Mouse (Mus musculus) thymus, postnatal 25 days (tissue): ENCODE measurements around the gene Hoxa2.

ENCODE experiments used
- DNase-seq: peaks from one replicate; pipeline ENCODE4 v3.0.0; 2022

Hoxa2 gene

DNA sequence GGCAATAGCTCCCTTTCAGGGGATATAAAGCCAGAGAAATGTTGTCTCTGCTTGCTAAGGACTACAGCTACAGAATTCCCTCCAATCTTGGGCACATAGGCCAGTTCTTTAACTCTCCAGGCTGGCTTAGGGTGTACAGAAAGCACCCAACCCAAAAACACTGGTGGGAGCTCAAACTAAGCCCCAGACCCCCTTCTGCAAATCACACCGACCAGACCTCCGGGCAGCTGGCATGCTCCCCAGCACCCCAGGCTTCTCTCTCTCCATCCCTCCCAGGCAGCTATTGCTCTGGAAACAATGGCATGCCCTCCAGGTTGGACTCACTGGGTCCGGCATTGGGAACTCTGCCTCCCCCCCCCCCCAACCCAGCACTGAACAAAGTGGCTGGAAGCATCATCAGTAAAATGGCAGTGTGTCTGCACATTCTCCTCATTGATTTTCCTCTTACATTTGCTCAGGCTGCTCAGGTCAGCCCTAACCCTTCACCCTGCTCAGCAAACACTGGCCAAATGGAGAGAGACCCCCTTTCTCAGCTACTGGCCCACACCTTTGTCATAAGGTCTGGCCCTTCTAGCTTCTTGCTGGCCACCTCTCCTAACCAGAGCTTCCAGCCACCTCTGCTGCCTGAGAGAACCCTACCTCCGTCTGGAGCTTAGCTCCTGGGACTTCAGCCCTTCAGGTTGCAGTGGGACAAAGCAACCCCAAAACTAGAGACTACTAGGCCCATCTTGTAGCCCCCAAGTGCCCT lies 14.5 kb upstream of the Hoxa2 start:
- no peak for DNase-seq

DNA sequence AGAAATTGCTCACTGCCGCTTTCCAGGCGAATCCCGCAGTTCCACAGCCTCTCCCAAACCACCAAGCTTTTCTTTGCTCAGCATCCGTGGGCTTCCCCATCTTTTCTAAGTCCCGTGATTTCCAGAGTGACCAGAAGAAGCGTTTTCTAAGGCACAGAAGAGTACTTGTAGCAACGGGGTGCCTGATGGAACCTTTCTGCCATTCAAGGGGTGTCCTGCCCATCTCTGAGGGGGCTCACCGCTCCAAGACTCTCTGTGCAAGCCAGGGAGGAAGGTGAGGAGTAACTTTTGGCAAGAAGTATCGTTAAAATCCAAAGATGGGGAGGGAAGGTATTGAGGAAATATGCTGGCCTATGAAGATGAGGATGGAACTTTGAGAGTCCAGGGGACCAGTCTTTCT lies 13.2 kb upstream of the Hoxa2 start:
- no peak for DNase-seq

DNA sequence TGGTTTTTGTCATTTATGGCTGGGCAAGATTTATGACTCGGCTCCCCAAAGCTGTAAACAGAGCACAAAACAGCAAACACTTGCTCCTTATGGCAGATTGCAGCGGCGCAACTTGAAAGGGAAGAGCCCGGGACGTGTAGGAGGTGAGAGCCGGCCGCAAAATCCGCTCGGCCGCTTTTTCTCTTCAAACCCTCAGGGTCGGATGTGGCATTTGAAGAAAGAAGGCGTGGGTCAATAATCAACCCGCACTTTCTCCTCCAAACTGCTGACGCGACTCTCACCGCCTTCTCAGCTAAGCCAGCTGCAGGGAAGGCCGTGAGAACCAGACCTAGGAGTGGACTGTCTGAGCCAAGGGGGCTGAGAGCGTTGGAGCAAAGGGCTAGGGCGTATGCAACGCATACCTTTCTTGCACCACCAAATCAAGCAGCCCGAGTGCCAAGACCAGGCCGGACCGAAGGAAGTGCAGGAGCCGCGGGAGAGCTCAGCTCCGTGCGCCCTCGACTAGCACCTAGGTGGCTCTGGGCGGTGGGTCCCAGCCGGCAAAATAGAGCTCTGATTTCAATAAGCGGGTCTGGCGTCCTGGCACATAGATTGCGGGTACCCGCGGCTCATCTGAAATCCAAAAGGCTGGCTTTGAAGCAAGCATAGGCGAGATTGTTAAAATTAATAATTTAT lies 12.6 kb upstream of the Hoxa2 start, which contains the start of gene 5730596B20Rik:
TSS of gene 5730596B20Rik (plus strand) at position 438 of the 675 bp plus-strand sequence.
- DNase-seq = no peak

DNA sequence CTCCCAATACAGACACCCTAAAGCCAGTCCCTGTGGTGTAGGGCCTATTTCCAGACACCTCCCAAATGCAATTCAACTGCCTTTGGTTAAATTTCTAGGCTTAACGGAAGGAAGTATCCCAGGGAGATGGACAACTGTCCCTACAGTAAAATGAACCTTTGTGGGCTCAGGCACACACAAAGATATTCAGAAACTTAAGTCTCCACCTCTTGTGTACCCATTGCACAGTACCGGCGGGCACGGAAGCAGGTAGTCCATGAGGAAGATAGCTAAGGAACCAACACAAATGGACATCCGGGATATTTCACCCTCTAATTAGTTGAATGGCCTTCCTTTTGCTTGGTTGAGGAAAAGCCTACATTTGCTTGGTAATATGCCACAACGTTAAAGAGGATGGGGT lies 11.8 kb upstream of the Hoxa2 start:
- no peak for DNase-seq

DNA sequence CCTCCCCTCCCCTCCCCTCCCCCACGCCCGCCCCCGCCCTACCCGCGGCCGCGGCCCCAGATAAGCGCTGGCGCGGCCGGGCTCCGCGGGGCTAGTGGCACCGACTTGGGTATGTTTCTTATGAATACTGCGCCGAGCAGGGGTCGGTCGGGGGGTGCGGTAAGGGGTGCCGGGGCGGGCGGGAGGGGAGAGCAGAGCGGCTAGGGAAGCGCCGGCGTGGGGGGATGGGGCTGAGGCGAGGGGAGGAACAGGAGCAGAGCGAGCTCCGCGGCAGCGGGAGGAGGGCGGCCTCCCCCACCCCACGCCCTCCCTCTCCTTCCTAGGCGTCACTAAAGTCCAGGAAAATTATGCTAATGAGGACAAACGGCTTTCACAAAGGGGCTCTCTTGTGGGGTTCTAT lies 11.2 kb upstream of the Hoxa2 start:
- no peak for DNase-seq

DNA sequence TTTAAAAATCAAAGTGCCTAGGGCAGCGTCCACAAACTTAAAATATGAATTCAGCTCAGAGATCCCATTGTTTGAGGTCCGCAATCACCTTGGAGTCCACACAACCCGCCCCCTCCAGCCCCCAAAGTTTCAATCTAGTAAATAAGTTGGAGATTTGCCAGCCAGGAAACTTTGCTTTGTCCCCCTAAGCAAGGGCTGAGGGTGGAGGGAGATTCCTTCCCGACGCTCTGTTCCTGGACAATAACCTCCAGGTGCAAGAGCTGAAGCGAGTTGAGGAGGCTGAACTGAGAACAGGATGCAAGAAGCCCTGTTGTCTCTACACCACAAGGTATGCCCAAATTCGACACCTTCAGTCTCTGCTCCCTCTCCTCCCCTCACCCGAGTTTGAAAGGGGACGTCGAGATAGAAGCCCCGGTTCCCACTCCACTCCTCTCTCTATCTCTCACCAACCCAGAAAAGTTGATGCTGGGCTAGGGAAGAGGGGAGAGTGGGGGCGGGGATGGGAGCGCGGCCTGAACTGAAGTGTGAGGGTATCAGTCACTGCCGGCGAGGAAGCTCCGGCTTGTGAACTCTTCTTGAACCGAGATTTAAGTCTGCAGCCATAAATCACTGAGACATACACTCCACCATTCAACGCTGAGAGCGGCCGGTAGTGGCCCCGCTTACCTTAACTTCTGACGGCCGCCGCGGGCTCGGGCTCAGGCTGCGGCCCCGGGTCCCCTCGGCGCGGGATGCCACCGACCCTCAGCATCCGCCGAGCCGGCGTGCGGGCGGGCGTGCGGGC lies 10.5 kb upstream of the Hoxa2 start:
- no peak for DNase-seq

DNA sequence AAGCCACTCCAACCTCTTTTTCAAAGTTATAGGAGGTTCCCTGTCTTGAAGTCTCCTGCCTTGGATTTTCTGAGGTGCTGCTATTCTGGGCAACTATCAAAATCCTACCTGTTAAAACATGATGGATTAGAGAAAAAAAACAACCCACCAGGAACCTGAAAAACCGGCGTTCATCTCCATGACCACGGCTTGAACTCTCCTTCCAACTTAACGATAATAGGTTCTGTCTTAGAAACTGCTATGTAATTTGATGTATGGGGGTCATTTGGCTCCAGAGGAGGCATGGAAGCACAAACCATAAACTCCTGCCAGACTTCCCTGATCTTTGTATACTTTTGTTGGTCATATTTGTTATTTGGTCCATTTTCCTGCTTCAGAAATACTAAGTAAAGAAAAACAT lies 9.0 kb upstream of the Hoxa2 start:
- DNase-seq = no peak

DNA sequence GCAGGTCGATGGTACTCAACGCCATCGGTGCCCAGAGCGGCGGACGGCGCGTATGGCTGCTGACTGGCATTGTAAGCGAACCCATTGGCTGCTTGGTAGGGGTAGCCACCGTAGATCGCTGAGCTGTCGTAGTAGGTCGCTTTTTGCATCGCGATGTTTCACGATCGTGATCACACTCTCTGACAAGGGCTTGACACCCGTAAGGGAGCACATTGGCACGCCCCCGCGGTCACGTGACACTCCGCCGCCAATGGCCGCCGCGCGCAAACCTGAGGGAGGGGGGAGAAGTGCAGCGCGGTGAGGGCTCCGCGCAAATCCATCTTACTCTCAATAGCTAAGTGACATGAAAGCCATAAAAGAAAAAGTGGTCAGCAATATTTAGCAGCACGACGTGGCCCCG lies 7.9 kb upstream of the Hoxa2 start:
- no peak for DNase-seq

DNA sequence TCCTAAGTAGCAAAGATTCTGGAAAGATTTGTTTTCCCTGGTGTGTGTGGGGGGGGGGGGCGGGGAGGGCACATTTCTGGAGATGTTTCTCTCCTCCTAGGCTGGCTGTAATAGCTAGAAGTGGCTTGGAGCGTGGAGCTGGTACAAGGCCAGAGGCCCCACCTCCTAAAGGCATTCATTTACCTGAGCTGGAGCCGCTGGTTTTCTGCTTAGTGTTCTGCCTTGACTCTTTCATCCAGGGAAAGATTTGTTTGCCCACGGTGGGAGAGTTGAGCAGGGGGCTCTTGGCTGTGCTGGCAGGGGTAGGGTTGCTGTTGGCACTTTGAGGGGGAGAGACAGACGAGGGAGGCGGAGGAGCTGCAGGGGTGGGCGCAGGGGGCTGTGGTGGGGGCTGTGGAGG lies 7.3 kb upstream of the Hoxa2 start:
- no peak for DNase-seq

DNA sequence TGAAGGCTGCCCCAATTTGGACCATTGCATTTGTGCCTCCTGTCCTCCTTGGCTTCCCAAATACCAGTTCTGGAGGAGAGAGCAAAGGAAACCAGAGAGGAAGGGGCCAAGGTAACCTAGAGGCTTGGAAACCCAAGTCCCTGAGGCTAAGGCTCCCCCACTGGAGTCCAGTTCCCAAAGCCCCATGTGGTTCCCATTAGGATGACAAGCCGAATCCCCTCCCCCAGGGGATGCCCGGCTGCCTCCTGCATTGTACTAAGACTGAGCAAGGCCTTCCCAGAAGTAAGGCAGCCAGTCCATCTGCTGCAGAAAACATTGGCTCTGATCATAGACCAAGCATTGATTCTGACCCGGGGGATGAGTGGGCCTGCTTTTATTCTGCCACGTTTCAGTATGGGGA lies 6.7 kb upstream of the Hoxa2 start:
- no peak for DNase-seq

DNA sequence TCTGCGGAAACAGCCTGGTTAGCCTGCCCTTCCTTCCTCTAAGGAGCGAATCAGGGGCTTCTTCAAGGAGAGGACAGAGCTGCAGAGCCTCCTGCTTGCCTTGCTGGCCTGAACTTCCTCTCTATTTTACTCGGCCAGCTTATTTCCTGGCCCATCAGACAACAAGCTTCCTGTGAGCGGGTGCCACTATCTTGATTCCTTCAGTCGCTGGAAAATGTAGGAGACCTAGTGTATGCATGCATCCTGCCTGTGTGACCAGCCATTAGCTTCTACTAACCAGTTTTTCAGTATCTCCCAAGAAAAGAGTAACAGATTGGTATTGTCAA lies 6.2 kb upstream of the Hoxa2 start:
- no peak for DNase-seq

DNA sequence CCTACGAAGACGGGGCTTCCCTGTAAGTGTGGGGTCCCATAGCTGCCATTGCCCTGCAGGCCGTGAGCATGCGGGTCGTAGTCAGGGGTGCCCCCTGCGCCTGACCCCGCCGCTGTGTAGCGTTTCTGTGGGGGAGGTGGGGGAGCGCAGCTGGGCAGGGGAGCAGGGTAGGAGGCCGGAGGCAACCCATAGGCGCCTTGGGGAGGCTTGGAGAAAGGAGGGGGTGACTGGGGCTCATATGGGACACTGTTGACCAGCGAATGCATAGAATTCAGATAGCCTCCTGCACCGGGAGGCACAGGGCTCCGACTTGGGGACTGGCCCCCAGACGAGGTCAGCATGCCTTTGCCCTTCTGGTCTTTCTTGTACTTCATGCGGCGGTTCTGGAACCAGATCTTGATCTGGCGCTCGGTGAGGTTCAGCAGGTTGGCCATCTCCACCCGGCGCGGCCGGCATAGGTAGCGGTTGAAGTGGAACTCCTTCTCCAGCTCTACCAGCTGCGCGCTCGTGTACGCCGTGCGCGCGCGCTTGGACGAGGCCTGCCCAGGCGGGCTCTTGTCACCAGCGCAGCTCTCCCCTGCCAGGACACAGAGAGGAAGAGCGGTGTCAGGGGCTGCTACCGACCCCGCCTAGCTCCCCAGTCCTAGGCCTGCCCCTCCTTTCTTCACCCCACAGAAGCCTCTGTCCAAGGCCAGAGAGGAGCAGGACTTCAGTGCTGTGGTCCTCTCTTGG lies 5.7 kb upstream of the Hoxa2 start:
- no peak for DNase-seq

DNA sequence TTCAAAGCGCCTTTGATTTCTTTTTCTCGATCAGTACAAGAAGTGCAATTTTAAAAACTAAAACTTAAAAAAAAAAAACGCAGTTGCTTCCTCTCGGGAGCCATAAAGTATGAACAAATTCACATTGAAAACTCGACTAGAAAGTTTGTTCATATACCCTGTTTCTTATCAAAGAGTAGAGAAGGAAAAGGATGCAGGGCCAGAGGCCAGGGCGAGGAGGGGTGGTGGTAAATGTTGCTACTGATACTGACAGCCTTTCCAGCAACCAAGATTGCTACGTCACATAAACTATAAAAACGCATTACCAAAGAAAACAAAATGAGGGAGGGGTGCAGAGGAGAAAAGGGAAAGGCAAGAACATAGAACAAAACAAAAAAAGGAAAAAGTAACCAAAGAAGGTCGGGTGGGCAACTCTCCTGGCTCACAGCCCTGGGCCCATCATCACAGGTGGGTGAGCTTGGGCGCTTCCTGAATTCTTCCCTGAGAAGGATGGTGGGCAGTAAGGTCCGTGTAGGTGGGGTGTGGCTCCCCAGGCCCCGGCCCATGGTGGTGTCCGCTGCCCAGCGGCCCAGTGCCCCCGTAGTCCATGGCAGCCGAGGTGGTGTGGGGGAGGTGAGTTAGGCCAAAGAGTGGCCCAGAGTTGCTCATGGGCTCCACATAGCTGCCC lies 5.0 kb upstream of the Hoxa2 start:
- DNase-seq = no peak

DNA sequence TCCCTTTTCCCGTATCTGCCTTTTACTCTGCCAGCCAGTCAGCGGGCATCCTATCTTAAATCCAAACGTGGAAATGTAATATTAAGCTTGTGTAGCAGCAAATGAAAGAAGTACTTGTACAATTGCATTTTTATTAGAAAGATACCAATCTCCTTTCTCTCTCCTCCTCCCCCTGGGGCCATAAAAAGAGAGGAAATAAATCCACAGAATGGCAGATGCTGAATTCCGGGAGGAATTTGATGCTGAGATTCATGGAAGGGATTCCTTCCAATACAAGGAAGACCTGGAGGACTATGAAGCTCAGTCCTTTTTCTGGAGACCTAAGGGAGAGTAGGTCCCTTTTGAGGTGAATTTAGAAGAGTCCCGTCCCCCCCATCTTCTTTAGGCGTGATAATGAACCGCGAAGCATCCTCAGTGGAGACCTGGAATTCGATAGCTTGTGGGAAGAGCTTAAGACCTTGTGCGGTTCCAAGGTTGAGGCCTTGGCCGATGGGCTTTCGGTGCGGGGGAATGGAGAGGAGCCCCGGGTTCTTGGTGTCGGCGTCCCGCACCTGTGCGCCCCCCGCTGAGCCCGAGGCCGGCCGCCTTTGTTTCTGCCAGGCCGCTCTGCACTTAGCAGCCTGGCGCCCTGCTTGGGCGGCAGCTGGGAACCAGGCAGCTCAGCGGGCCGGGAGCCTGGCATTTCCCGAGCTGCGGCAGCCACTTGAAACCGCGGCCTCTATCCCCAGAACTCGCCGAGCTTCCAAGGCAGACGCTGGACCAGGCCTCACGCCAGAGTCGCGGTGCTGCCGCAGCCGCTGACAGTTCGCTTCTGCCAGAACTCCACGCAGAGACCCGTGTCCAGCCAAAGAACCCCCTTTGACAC lies 3.8 kb upstream of the Hoxa2 start:
- no peak for DNase-seq

DNA sequence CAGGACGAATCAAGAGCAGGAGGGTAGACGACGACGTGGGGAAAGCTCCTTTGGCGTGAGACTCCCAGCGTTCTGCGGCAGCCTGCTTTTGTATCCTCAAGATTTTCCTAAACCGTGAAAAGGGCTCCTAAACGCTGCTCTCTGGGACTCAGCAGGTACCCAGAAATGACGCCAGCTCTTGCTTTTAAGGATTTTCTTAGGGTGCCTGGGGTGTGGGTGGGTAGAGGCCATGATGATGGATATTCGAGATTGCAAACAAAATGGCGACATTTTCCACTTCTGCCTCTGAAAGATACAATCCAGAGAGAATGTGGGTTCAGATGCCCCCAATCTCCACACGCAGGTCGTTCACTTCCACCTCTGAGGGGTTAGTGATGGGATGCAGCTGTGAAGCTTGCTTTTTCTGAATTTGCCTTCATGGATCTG lies 3.1 kb upstream of the Hoxa2 start:
- DNase-seq = no peak

DNA sequence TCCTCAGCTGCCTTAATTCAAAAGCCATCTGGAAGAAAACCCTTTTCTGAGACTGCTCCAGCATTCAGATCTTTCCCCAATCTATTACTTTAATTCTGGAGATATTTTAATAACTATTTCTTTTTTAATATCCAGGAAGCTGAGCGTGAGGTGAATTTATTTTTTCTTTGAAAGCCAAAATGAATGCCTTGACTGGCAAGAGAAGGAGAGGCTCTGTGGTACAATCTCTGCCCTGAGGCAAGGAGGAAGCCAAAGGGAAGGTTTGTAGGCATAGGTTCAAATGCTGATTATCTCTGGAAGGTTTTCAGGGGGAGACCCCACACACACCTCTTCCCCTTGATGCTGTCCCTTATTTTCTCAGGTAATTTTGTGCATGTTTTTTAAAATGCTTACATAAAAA lies 2.5 kb upstream of the Hoxa2 start:
- DNase-seq = no peak

DNA sequence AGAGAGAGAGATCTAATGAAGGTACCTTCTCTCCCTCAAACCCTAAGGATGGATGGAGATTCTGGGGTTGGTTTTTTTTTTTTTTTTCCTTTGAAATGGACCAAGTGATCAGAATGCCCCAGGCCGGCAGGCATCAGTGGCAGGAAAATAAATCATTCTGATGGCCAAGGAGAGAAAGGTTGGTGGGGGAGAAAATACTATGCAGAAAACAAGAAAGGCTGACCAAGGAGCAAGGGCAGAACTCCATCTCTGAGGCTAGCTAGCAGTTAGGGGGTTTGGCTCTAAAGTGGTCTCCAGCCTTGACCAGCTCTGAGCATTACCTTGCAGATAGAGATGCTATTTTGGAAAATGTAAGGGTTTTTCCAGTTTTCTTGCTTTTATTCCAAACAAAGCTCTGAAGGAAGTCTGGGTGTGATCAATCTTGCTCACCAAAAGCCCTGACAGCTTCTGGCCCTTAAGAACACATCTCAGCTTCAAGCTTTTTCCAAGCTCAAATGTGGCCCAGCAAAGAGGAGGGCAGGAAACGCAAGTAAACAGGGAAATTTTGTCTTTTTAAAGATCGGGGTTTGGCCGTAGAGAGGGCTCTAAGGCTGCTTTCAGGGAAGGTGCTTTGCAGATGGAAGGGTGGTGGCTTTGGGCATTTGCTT lies 1.9 kb upstream of the Hoxa2 start:
- no peak for DNase-seq

DNA sequence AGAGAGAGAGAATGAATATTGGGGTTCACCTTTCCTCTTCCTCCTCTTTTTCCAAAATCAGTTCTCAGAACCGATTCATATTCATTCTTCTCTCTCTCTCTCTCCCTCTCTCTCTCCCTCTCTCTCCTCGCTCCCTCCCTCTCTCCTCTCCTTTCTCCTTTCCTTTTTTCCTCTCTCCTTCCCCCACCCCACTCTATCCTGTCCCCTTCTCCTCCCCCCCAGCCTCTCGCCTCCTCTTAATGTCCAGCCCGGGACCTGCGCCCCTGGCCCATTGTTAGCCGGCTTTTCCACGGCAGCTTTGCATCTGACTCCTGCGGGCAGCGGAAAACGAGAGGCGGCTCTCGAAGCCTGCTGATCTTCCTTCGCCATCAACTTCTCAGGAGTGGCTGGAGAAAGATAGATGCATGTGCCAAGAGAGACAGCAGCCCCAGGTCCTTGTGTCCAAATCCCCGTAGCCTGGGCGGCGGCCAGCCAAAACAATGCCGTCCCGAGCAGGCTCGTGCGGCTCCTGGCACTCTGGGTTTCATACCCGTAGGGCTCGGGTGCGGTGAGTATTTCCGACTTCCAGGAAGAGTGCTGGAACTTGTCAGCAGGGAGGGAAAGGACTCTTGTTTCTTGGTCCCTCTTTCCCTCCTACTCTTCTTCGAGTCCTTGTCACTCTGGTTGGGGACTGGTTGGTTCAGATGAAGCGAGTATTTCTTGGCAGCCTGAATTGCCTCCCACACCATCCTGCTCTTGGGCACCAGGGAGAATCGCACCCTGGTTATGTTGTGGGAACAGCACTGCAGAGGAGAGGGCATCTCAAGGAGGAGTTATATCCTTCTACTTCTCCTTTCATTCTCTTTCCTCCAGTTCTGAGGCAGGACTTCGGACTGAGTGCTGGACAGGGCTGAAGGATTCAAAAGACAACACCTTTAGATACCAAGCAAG lies 1.1 kb upstream of the Hoxa2 start:
- no peak for DNase-seq

DNA sequence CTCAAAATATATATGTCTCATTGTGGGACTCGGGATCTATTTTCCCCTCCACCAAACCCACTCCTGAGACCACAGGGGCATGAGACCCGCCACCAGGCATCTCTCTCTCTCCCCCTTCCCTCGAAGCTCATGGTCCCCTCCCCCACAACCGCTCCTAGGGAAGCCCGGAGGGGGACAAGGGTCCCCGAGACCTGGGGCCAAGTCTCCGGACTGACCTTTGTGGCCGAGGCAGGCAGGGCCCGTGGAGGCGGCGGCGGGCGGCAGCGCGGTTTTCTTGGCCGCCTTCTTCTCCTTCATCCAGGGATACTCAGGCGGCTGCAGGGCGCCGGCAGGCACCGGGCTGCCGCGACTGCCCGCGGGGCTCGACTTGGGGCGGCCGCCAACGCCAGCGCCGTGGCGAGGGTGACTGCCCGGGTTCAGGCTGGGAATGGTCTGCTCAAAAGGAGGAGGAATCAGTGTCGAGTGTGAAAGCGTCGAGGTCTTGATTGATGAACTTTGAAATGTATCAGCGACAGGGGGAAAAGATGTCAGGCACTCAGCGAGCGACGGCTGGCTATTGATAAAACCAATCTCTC lies 493 bp downstream of the Hoxa2 start:
- DNase-seq = no peak
